Mouse (Mus musculus) hindbrain, embryonic 15.5 days (tissue): Measurements from ENCODE around the gene Xrra1. TPM values are rescaled to one million over a fixed set of nuclear protein-coding genes. Genes with fewer than 3 reads are reported as not detected.

Source experiments
- ATAC-seq: fragments of 200-750 bp; cut with Nextera tagmentation; 2 replicates; pipeline ENCODE4 v1.8.0; 2017; ENCODE audit warnings: low read depth, moderate number of reproducible peaks, moderate TSS enrichment; ENCODE audit not compliant: low FRiP score
- H3K27ac ChIP-seq: fragments of 300-500 bp; sonication (generic); replicated peaks from 2 replicates; pipeline ENCODE4 v1.5.1; 2015; ENCODE audit warnings: mild to moderate bottlenecking, inconsistent platforms
- H3K27me3 ChIP-seq: fragments of 300-500 bp; sonication (generic); 2 replicates; pipeline ENCODE4 v1.6.1; 2015; ENCODE audit warnings: control low read depth, inconsistent platforms
- H3K36me3 ChIP-seq: fragments of 300-500 bp; sonication (generic); 2 replicates; pipeline ENCODE4 v1.6.1; 2015; ENCODE audit warnings: control low read depth, inconsistent platforms
- H3K4me1 ChIP-seq: fragments of 300-500 bp; sonication (generic); replicated peaks from 2 replicates; pipeline ENCODE4 v1.6.1; 2015; ENCODE audit warnings: control low read depth, inconsistent platforms
- H3K4me2 ChIP-seq: fragments of 300-500 bp; sonication (generic); 2 replicates; pipeline ENCODE4 v1.6.1; 2015; ENCODE audit warnings: moderate library complexity, mild to moderate bottlenecking, inconsistent platforms
- H3K4me3 ChIP-seq: fragments of 300-500 bp; sonication (generic); 2 replicates; pipeline ENCODE4 v1.5.1; 2015; ENCODE audit warnings: mild to moderate bottlenecking, inconsistent platforms
- H3K9ac ChIP-seq: fragments of 300-500 bp; sonication (generic); 2 replicates; pipeline ENCODE4 v1.6.1; 2015; ENCODE audit warnings: inconsistent platforms
- H3K9me3 ChIP-seq: fragments of 300-500 bp; sonication (generic); 2 replicates; pipeline ENCODE4 v1.6.1; 2016; ENCODE audit warnings: control low read depth, inconsistent platforms
- WGBS: fragments of 180-500 bp; shearing (Covaris S2); methylation state at CpG from one replicate; pipeline ENCODE4 v1.1.7; 2015; 5-methylcytosine and 5-hydroxymethylcytosine counted together
- polyA plus RNA-seq: library from polyadenylated mRNA; unstranded; fragments of >200 nt; fragmentation: Nextera tagmentation; extraction: Ambion mirVana; gene quantifications from 2 replicates; pipeline ENCODE4 v1.2.1, GENCODE M21; 2015

Gene Xrra1
- polyA plus RNA-seq, 1 experiment from 2014 or later: 1.1 TPM

DNA sequence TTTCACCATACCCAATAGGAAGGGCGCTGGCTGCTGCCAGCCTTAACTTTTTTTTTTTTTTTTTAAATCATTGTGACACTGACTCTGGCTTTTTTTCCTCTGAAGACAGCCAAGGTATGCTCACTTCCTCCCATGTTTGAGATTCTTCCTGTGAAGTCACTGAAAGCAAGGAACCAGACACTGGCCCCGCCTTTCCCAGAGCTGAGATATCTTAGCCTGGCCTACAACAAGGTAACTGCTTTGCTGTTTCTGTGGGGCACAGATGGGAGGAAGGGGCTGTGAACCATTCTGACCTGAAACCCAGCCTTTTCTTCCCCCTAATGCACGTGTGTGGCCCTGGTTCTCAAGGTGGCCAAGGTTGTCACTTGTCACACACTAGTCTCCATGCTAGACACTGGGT is 47.4 kb downstream of the Xrra1 start:
- Histone ChIP-seq H3K4me3 (no peak overlapping the region), H3K4me1 (no peaks in the 10 kb centered on the region), H3K36me3 (no peaks in the 10 kb centered on the region), H3K9me3 (no peaks in the 10 kb centered on the region), H3K9ac (no peak overlapping the region), H3K27ac (no peak overlapping the region), H3K27me3 (no peaks in the 10 kb centered on the region), H3K4me2 (no peak overlapping the region)
- ATAC-seq: no peak
- whole genome bisulfite sequencing: 91% methylated on average over 3 of the region's 3 CpGs

- no peak overlapping the region for H3K4me3 ChIP-seq
- WGBS: 85% methylated on average over 3 of the region's 3 CpGs
- H3K27me3 ChIP-seq: no peaks in the 10 kb centered on the region
- H3K9ac ChIP-seq: no peak overlapping the region
- H3K27ac ChIP-seq: no peak overlapping the region
- H3K4me2 ChIP-seq: no peak overlapping the region
- H3K9me3 ChIP-seq: no peaks in the 10 kb centered on the region
- no peaks in the 10 kb centered on the region for H3K4me1 ChIP-seq
- no peak for ATAC-seq
- H3K36me3 ChIP-seq: no peaks in the 10 kb centered on the region
Measured at GRCm38 (mm10) chr7:99907463-99907862, 48.5 kb downstream of the Xrra1 start.

DNA sequence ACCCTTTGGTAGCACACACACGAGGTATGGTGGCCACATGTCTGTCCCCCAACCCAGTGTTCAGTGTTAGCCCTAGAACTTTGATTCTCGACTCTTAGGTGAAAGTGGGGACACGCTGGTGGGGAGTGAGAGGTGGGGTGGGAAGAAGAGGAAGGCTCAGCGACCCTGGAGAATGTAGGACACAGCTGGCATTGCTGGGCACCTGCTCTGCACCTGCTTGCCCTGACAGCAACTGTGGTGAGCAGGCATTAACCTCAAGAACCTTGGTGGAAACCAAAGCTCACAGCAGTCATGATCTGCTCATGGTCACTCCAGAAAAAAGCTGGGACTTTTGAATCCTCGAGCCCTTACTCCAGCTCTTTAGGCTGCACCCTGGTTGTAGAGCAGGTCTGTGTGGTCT is 52.1 kb downstream of the Xrra1 start:
- H3K9ac ChIP-seq: no peak overlapping the region
- H3K9me3 ChIP-seq: no peaks in the 10 kb centered on the region
- whole genome bisulfite sequencing: 82% methylated on average over 5 of the region's 5 CpGs
- no peak overlapping the region for H3K4me3 ChIP-seq
- H3K27me3 ChIP-seq: 0 out of 2 replicates have a peak, but pooled peaks cover under 1% of the 10 kb centered on the region
- H3K27ac ChIP-seq: no peak overlapping the region
- no peak for ATAC-seq
- H3K36me3 ChIP-seq: no peaks in the 10 kb centered on the region
- no peak overlapping the region for H3K4me2 ChIP-seq
- no peaks in the 10 kb centered on the region for H3K4me1 ChIP-seq

GRCm38 (mm10) chr7:99914316-99914715 is 55.4 kb downstream of the Xrra1 start:
- ATAC-seq: no peak
- 89% methylated on average over 10 of the region's 10 CpGs for WGBS
- peaks cover 20% of the 10 kb centered on the region for H3K4me1 ChIP-seq
- H3K9ac ChIP-seq: no peak overlapping the region
- H3K36me3 ChIP-seq: no peaks in the 10 kb centered on the region
- H3K27me3 ChIP-seq: peaks cover 17% of the 10 kb centered on the region; the same call in 1 of the 2 replicates
- no peak overlapping the region for H3K4me2 ChIP-seq
- no peaks in the 10 kb centered on the region for H3K9me3 ChIP-seq
- H3K27ac ChIP-seq: no peak overlapping the region
- H3K4me3 ChIP-seq: no peak overlapping the region

- peaks cover 17% of the 10 kb centered on the region; the same call in 1 of the 2 replicates for H3K27me3 ChIP-seq
- peaks cover 20% of the 10 kb centered on the region for H3K4me1 ChIP-seq
- ATAC-seq: no peak
- no peak overlapping the region for H3K27ac ChIP-seq
- no peaks in the 10 kb centered on the region for H3K9me3 ChIP-seq
- no peaks in the 10 kb centered on the region for H3K36me3 ChIP-seq
- 77% methylated on average over 2 of the region's 2 CpGs for WGBS
- no peak overlapping the region for H3K9ac ChIP-seq
- no peak overlapping the region for H3K4me2 ChIP-seq
- no peak overlapping the region for H3K4me3 ChIP-seq
Measured at GRCm38 (mm10) chr7:99915511-99915910, 56.6 kb downstream of the Xrra1 start.

- Histone ChIP-seq H3K27me3 (peaks cover 17% of the 10 kb centered on the region; the same call in 1 of the 2 replicates), H3K36me3 (no peaks in the 10 kb centered on the region), H3K27ac (no peak overlapping the region), H3K9ac (peak overlapping the region; percentile 36), H3K4me1 (peaks cover 20% of the 10 kb centered on the region), H3K4me3 (peak overlapping the region; percentile 38), H3K4me2 (peak overlapping the region; percentile 84), H3K9me3 (no peaks in the 10 kb centered on the region)
- ATAC-seq: peak; percentile 28
- WGBS: 3% methylated on average over 22 of the region's 22 CpGs
Measured at GRCm38 (mm10) chr7:99916741-99917319, 57.9 kb downstream of the Xrra1 start.

DNA sequence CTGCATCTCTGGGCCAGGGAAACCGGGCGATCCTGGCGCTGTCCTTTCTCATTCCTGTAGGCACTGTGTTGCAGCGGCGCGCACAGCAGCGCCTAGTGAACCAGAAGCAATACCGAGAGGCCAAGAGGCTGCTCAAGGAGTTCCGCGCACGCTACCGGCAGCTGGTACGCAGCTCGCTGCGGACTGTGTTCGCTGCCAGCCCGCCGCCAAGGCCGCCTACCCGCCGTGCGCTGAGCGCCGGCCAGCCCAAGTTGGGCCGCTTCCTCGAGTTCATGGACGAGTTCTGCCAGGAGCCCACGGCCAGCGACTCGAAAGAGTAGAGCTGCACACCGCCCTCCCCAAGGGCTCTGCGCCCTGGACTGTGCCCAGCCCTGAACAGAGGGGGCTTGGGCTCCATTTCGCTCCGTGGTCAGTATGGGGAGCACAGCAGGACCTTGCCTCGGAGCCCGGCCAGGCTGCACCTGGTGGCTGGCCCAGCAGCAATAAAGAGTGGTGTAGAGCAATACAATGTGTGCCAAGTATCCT is 58.5 kb downstream of the Xrra1 start:
- Histone ChIP-seq H3K4me2 (peak overlapping the region; percentile 84), H3K27ac (no peak overlapping the region), H3K9me3 (no peaks in the 10 kb centered on the region), H3K27me3 (peaks cover 17% of the 10 kb centered on the region; the same call in 1 of the 2 replicates), H3K4me3 (peak overlapping the region; percentile 38), H3K9ac (peak overlapping the region; percentile 36), H3K4me1 (peaks cover 20% of the 10 kb centered on the region), H3K36me3 (no peaks in the 10 kb centered on the region)
- ATAC-seq: peak; percentile 78
- WGBS: 2% methylated on average over 36 of the region's 36 CpGs

- H3K36me3 ChIP-seq: peaks cover 8% of the 10 kb centered on the region; the same call in 1 of the 2 replicates
- H3K9me3 ChIP-seq: no peaks in the 10 kb centered on the region
- H3K4me2 ChIP-seq: no peak overlapping the region
- ATAC-seq: no peak
- 97% methylated on average over 2 of the region's 2 CpGs for WGBS
- H3K4me1 ChIP-seq: peaks cover 20% of the 10 kb centered on the region
- no peak overlapping the region for H3K4me3 ChIP-seq
- H3K27ac ChIP-seq: no peak overlapping the region
- H3K9ac ChIP-seq: no peak overlapping the region
- H3K27me3 ChIP-seq: peaks cover 17% of the 10 kb centered on the region; the same call in 1 of the 2 replicates
Measured at GRCm38 (mm10) chr7:99919164-99919563, 60.2 kb downstream of the Xrra1 start.

DNA sequence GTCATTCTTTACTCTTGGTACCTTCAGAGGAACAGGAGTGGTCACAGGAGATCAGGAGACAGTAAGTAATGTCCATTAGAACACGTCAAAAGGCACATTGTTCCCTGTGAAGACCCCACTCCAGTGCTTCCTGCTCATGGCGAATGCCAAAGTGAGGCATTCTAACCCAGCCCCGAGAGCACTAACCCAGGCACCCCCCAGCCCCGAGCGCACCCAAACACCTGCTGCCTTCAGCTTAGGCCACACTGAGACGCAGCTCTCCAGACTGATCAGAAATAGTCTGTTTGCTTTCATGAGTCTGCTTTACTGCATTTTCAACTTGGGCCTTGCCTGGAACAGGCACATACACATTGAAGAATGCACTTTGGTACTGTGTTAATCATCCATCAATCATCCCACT is 61.1 kb downstream of the Xrra1 start:
- Histone ChIP-seq H3K9me3 (no peaks in the 10 kb centered on the region), H3K36me3 (peaks cover 14% of the 10 kb centered on the region), H3K4me3 (no peak overlapping the region), H3K4me1 (peaks cover 20% of the 10 kb centered on the region), H3K9ac (no peak overlapping the region), H3K27me3 (peaks cover 17% of the 10 kb centered on the region; the same call in 1 of the 2 replicates), H3K4me2 (no peak overlapping the region), H3K27ac (no peak overlapping the region)
- 93% methylated on average over 6 of the region's 6 CpGs for WGBS
- ATAC-seq: no peak

- no peak overlapping the region for H3K4me2 ChIP-seq
- no peak overlapping the region for H3K4me3 ChIP-seq
- H3K9ac ChIP-seq: no peak overlapping the region
- peaks cover 17% of the 10 kb centered on the region; the same call in 1 of the 2 replicates for H3K27me3 ChIP-seq
- peaks cover 20% of the 10 kb centered on the region for H3K4me1 ChIP-seq
- no peak overlapping the region for H3K27ac ChIP-seq
- H3K36me3 ChIP-seq: peaks cover 18% of the 10 kb centered on the region
- no peak for ATAC-seq
- H3K9me3 ChIP-seq: no peaks in the 10 kb centered on the region
- WGBS: 91% methylated on average over 2 of the region's 2 CpGs
Measured at GRCm38 (mm10) chr7:99920416-99920815, 61.5 kb downstream of the Xrra1 start.

DNA sequence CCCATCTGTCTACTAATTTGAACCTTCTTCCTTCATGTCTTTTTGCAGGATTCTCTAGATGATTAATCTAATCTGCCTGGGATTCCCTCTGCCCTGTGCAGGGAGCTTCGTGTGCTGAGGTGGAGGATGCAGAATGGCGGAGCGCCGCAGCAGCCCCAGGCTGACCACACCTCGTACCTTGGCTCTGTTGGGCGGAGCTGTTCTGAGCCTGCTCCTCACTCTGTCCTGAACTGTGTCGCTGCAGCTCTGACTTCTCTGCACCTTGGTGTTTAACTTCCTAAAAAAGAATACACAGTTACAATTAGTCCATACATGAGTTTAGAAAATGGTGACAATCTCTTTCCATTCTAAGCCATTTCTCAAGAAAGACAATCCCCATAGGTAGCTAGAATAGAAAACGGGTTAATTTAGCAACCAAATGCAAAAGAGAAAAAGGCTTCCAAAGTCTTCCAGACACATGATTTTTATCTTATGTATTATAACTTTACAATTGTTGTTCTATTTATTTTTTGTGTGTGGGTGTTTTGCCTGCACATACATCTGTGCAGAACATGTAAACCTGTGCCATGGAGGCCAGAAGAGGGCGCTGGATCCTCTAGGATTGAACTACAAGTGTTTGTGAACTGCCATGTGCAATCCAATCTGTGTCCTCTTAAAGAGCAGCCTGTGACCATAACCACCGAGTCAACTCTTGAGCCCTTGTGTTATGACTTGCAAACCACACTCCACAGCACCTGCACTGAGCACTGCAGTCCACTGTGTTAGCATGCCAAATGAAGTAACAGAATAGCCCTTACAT is 68.2 kb downstream of the Xrra1 start:
- WGBS: 80% methylated on average over 10 of the region's 10 CpGs
- H3K36me3 ChIP-seq: peaks cover 33% of the 10 kb centered on the region
- no peak for ATAC-seq

DNA sequence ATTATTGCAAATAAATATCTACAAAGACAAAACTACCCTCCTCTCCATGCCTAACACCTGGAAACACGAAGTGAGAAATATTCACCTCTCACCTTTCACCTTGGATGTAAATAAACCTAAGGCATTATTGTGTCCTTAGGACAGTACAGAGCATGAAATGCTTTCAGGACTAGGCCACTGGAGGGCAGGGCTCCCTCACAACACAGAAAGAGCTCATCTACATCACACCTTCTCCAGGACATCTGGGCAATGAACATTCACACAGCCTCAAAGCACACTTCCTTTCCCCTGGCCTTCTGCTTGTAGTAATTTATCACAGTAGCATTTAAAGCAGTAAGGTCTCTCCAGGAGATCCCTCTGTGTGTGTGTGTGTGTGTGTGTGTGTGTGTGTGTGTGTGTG is 76.8 kb downstream of the Xrra1 start:
- ATAC-seq: no peak
- Histone ChIP-seq H3K4me3 (no peak overlapping the region), H3K27me3 (no peaks in the 10 kb centered on the region), H3K27ac (no peak overlapping the region), H3K36me3 (peaks cover 36% of the 10 kb centered on the region), H3K4me2 (no peak overlapping the region), H3K9me3 (no peaks in the 10 kb centered on the region), H3K9ac (no peak overlapping the region), H3K4me1 (no peaks in the 10 kb centered on the region)
- 88% methylated on average over 1 of the region's 1 CpGs for WGBS

More for the DNA sequence above, 68.2 kb downstream of the Xrra1 start:
- Histone ChIP-seq H3K9me3 (no peaks in the 10 kb centered on the region), H3K4me1 (no peaks in the 10 kb centered on the region), H3K27me3 (no peaks in the 10 kb centered on the region), H3K9ac (no peak overlapping the region), H3K27ac (no peak overlapping the region), H3K4me3 (no peak overlapping the region), H3K4me2 (no peak overlapping the region)
